Mouse (Mus musculus) midbrain, embryonic 11.5 days (tissue): ENCODE results near the gene Rtel1. TPM values are rescaled to one million over a fixed set of nuclear protein-coding genes. Genes with fewer than 3 reads are reported as not detected.

Experiments used
- ATAC-seq: fragments of 200-750 bp; cut with Nextera tagmentation; 2 replicates; pipeline ENCODE4 v1.8.0; 2017; ENCODE audit warnings: moderate TSS enrichment, moderate library complexity; ENCODE audit not compliant: low FRiP score
- DNase-seq: peaks from one replicate; pipeline ENCODE4 v3.0.0; 2015; ENCODE audit warnings: low spot score; ENCODE audit errors: missing footprints
- H3K27ac ChIP-seq: fragments of 300-500 bp; sonication (generic); 2 replicates; pipeline ENCODE4 v1.5.1; 2014; ENCODE audit warnings: low read depth, low read length
- H3K27me3 ChIP-seq: fragments of 300-500 bp; sonication (generic); 2 replicates; pipeline ENCODE4 v1.6.1; 2014; ENCODE audit warnings: mild to moderate bottlenecking, low read length, moderate library complexity, mixed read lengths; ENCODE audit not compliant: control insufficient read depth, insufficient read depth
- H3K36me3 ChIP-seq: fragments of 300-500 bp; sonication (generic); 2 replicates; pipeline ENCODE4 v1.6.1; 2014; ENCODE audit warnings: mild to moderate bottlenecking, low read length, moderate library complexity, mixed read lengths; ENCODE audit not compliant: control insufficient read depth, insufficient read depth
- H3K4me1 ChIP-seq: fragments of 300-500 bp; sonication (generic); 2 replicates; pipeline ENCODE4 v1.6.1; 2014; ENCODE audit warnings: low read length; ENCODE audit not compliant: control insufficient read depth, insufficient read depth
- H3K4me2 ChIP-seq: fragments of 300-500 bp; sonication (generic); 2 replicates; pipeline ENCODE4 v1.6.1; 2014; ENCODE audit warnings: mild to moderate bottlenecking, moderate library complexity
- H3K4me3 ChIP-seq: fragments of 300-500 bp; sonication (generic); 2 replicates; pipeline ENCODE4 v1.5.1; 2014; ENCODE audit warnings: low read depth, low read length
- H3K9ac ChIP-seq: fragments of 300-500 bp; sonication (generic); 2 replicates; pipeline ENCODE4 v1.6.1; 2014; ENCODE audit warnings: low read length
- H3K9me3 ChIP-seq: fragments of 300-500 bp; sonication (generic); 2 replicates; pipeline ENCODE4 v1.6.1; 2016; ENCODE audit warnings: low read length; ENCODE audit not compliant: control insufficient read depth
- WGBS: fragments of 180-500 bp; shearing (Covaris S2); extraction: QIAGEN DNeasy Blood & Tissue Kit; methylation state at CpG from one replicate; pipeline ENCODE4 v1.1.7; 2014; 5-methylcytosine and 5-hydroxymethylcytosine counted together
- polyA plus RNA-seq: library from polyadenylated mRNA; unstranded; fragments of >200 nt; fragmentation: Nextera tagmentation; extraction: Ambion mirVana; gene quantifications from 2 replicates; pipeline ENCODE4 v1.2.1, GENCODE M21; 2014

Rtel1 gene
- polyA plus RNA-seq, 1 experiment from 2014 or later: 57.8 TPM

DNA sequence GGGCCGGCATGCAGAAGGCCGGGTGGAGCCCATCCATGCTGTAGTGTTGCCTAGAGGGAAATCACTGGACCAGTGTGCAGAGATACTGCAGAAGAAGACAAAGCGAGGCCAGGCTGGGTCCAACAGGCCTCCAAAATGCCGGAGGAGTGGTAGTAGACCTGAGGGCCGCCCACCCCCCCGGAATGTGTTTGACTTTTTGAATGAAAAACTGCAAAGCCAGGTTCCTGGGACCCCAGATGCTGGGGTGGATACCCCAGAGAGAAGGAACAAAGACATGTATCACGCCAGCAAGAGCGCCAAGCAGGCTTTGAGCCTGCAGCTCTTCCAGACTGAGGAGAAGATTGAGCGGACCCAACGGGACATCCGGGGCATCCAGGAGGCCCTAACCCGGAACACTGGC is 60.2 kb downstream of the Rtel1 start, which contains the start of gene Lime1:
Gene Lime1 (plus strand): TSS at position 301 of the 400 bp plus-strand sequence.
- H3K4me3 ChIP-seq: no peak within 1 kb of the TSS
- no peaks in the 10 kb centered on the region for H3K9me3 ChIP-seq
- 94% methylated on average over 12 of the region's 12 CpGs for WGBS
- DNase-seq (no peak), ATAC-seq (no peak)
- peaks cover 16% of the 10 kb centered on the region for H3K36me3 ChIP-seq
- no peak within 1 kb of the TSS for H3K9ac ChIP-seq
- H3K4me1 ChIP-seq: no peaks in the 10 kb centered on the region
- no peaks in the 10 kb centered on the region for H3K27me3 ChIP-seq
- H3K4me2 ChIP-seq: no peak within 1 kb of the TSS
- no peak within 1 kb of the TSS for H3K27ac ChIP-seq

DNA sequence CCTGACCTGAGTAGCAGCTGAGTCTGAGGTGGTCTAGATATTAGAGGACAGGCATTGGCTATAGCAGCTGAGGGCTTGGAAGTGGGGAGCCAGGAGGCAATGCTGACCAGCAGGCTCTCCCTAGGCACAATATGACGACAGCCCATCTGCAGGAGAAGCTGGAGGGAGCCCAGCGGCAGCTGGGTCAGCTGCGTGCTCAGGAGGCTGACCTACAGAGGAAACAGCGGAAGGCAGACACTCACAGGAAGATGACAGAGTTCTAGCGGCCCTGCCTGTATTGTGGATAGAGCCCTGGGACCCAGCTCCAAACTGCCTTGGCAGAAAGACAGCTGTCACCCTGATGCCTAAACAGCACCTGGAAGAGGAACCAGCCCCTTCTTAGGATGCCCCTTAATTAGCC is 60.7 kb downstream of the Rtel1 start:
- Histone ChIP-seq H3K36me3 (peaks cover 16% of the 10 kb centered on the region), H3K27ac (no peak overlapping the region), H3K4me2 (no peak overlapping the region), H3K27me3 (no peaks in the 10 kb centered on the region), H3K9me3 (no peaks in the 10 kb centered on the region), H3K4me1 (no peaks in the 10 kb centered on the region), H3K4me3 (no peak overlapping the region), H3K9ac (no peak overlapping the region)
- DNase-seq: peak; percentile 12
- no peak for ATAC-seq
- WGBS: 82% methylated on average over 5 of the region's 5 CpGs

GRCm38 (mm10) chr2:181381107-181381506 is 61.6 kb downstream of the Rtel1 start:
- no peak overlapping the region for H3K4me3 ChIP-seq
- H3K9ac ChIP-seq: no peak overlapping the region
- ATAC-seq: no peak
- no peak overlapping the region for H3K27ac ChIP-seq
- no peaks in the 10 kb centered on the region for H3K4me1 ChIP-seq
- DNase-seq: peak; percentile 28
- H3K4me2 ChIP-seq: no peak overlapping the region
- H3K9me3 ChIP-seq: no peaks in the 10 kb centered on the region
- 94% methylated on average over 5 of the region's 5 CpGs for WGBS
- H3K36me3 ChIP-seq: peaks cover 16% of the 10 kb centered on the region
- no peaks in the 10 kb centered on the region for H3K27me3 ChIP-seq

GRCm38 (mm10) chr2:181381631-181382306 is 62.2 kb downstream of the Rtel1 start:
- H3K4me1 ChIP-seq: no peaks in the 10 kb centered on the region
- H3K27ac ChIP-seq: no peak overlapping the region
- H3K9me3 ChIP-seq: no peaks in the 10 kb centered on the region
- 89% methylated on average over 6 of the region's 6 CpGs for WGBS
- H3K36me3 ChIP-seq: peaks cover 16% of the 10 kb centered on the region
- no peak overlapping the region for H3K9ac ChIP-seq
- DNase-seq (no peak), ATAC-seq (no peak)
- no peak overlapping the region for H3K4me2 ChIP-seq
- H3K27me3 ChIP-seq: no peaks in the 10 kb centered on the region
- H3K4me3 ChIP-seq: no peak overlapping the region

DNA sequence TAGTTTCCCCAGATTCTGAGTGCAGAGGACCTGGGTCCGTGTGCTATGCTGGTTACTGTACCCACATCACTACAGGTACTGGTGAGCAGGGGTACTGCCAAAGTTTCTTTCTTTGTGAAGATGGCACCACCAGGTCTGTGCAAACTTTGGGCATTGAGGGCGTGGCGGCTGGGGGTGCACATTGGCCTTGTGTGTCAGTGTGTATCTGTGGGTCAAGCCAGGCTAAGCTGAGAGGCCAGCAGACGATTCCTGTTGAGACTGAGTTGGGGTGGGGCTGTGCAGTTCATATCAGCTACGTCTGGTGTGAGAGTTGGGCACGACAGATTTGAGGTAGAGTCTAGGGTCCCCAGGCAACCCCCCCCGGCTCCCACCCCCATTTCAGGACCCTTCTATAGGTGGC is 64.9 kb downstream of the Rtel1 start:
- Histone ChIP-seq H3K27ac (no peak overlapping the region), H3K9ac (no peak overlapping the region), H3K36me3 (peaks cover 12% of the 10 kb centered on the region), H3K9me3 (no peaks in the 10 kb centered on the region), H3K4me1 (no peaks in the 10 kb centered on the region), H3K27me3 (no peaks in the 10 kb centered on the region), H3K4me2 (no peak overlapping the region), H3K4me3 (no peak overlapping the region)
- ATAC-seq (0 out of 2 replicates have a peak, but pooled peaks have one; percentile 14), DNase-seq (peak; percentile 78)
- WGBS: 90% methylated on average over 7 of the region's 7 CpGs

GRCm38 (mm10) chr2:181384919-181385391 is 65.4 kb downstream of the Rtel1 start:
- ATAC-seq (0 out of 2 replicates have a peak, but pooled peaks have one; percentile 16), DNase-seq (peak; percentile 60)
- no peak overlapping the region for H3K4me2 ChIP-seq
- H3K36me3 ChIP-seq: peaks cover 10% of the 10 kb centered on the region
- WGBS: 95% methylated on average over 4 of the region's 4 CpGs
- no peak overlapping the region for H3K27ac ChIP-seq
- no peaks in the 10 kb centered on the region for H3K9me3 ChIP-seq
- no peak overlapping the region for H3K9ac ChIP-seq
- H3K27me3 ChIP-seq: no peaks in the 10 kb centered on the region
- no peaks in the 10 kb centered on the region for H3K4me1 ChIP-seq
- H3K4me3 ChIP-seq: no peak overlapping the region

GRCm38 (mm10) chr2:181385885-181386284 is 66.3 kb downstream of the Rtel1 start:
- WGBS: 82% methylated on average over 3 of the region's 3 CpGs
- no peak overlapping the region for H3K4me3 ChIP-seq
- ATAC-seq (no peak), DNase-seq (peak; percentile 54)
- H3K4me2 ChIP-seq: no peak overlapping the region
- H3K9me3 ChIP-seq: no peaks in the 10 kb centered on the region
- H3K4me1 ChIP-seq: no peaks in the 10 kb centered on the region
- H3K36me3 ChIP-seq: peaks cover 5% of the 10 kb centered on the region; the same call in 1 of the 2 replicates
- no peak overlapping the region for H3K27ac ChIP-seq
- H3K9ac ChIP-seq: no peak overlapping the region
- no peaks in the 10 kb centered on the region for H3K27me3 ChIP-seq

DNA sequence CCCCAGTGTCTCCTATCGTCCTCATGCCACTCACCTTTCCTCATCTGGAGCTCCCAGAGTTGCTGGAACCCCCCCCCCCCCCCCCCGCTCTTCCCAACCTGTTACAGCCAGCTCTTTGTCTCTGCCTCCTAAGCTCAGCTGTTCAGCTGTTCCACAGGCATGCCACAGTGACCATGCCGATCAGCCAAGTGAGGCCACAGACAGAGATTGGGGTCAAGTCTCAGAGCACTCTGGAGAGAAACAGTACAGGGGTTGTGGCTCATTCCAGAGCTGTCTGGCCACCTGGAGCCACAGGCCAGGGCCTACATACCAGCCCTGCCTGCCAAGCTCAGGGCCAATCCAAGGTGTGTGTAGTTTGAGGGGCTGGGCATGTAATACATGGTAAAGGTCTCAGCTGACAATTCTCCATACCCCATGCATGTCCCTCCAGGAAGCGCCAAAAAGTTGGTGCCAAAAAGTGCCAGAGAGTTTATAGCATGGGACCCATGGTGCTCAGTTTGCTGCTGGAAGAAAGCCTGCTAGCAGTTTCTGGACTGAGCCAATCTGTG is 67.2 kb downstream of the Rtel1 start:
- ATAC-seq: no peak
- no peaks in the 10 kb centered on the region for H3K4me1 ChIP-seq
- H3K9ac ChIP-seq: no peak overlapping the region
- DNase-seq: peak; percentile 60
- 75% methylated on average over 4 of the region's 4 CpGs for WGBS
- no peaks in the 10 kb centered on the region for H3K27me3 ChIP-seq
- no peak overlapping the region for H3K4me3 ChIP-seq
- no peak overlapping the region for H3K27ac ChIP-seq
- H3K9me3 ChIP-seq: no peaks in the 10 kb centered on the region
- H3K36me3 ChIP-seq: peaks cover 8% of the 10 kb centered on the region
- H3K4me2 ChIP-seq: no peak overlapping the region

DNA sequence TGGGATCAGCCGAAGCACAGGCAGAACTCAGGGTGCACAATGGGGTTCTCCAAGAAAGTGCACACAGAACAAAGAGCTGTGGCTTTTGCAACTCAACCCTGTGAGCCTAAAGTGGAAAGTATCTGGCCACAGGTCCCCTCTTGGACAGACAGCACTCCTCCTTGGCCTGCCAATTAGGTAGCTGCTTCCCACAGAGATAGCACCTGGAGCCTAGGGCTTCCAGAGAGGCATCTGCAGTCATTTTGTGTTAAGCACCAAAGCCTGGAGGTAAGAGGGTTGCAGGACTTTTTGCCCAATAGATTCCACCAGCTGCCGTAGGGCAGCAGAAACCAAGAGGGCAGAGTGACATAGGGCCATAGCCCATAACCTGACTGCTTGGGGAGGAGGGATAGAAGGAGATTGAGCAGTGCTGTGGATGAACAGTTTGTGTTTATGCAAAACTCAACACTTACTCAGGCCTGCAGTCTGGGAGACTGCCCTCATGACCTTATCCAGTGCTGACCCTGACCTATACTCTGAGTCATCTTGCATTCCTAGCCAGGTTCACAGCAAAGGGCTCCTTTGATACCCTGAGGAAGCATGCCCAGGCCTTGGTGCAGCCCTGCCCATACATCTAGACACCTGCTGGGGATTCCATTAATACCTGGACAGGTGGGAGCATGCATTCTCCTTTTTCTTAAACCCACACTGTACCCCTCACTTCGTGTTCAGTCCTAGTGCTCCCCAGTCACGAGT is 70.8 kb downstream of the Rtel1 start:
- no peaks in the 10 kb centered on the region for H3K4me1 ChIP-seq
- H3K27me3 ChIP-seq: no peaks in the 10 kb centered on the region
- no peak overlapping the region for H3K4me2 ChIP-seq
- peak; percentile 73 for DNase-seq
- no peaks in the 10 kb centered on the region for H3K9me3 ChIP-seq
- H3K9ac ChIP-seq: no peak overlapping the region
- H3K36me3 ChIP-seq: peaks cover 3% of the 10 kb centered on the region
- 78% methylated on average over 4 of the region's 4 CpGs for WGBS
- no peak overlapping the region for H3K27ac ChIP-seq
- ATAC-seq: no peak
- H3K4me3 ChIP-seq: no peak overlapping the region
